Mouse (Mus musculus): ENCODE measurements around the gene Gm12185.
A peak's percentile ranks its signal among the peaks of the same experiment; 100 is the strongest.
"Not testable (repeated sequence)": the region's sequence is repeated elsewhere in the genome, so short reads cannot be mapped to it uniquely, and the experiment has no call there.

Gene Gm12185

DNA sequence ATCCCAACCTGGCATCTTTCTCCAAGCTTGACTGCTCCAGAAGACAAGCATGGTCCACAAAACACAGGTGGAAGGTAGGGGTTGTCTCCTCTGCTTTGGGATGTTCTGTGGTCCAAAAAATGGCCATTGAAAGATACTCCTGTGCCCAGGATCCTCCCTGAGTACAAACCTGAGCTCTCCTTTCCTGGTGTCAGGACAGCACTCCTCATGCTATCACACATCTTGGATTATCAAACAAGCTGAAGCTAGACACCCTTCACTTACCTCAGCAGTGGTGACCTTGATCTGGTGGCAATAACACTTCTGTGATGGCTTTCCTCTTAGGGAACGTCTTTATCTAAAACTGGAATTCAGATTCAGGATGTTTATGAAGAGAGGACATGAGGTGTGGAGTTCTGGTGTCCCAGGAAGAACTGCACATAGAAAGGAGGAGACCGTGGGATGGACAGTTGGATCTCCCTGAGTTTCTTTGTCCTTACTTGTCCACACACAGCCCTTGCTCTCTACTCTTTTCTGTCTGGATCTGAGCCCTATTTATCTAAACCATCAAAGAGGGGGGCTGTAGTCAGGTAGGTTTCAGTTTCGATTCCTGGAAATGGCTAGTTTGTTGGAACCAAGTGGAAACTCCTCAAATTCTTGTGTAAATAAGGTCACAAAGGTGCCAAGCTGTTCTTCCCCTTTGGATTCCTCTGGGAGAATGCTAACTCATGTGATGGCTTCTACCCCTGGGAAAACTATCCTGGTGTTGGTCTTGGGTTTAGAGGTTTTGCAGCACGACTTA is at the start of gene Gm12185:
Gm12185 (minus strand) TSS at position 487 of the 781 bp plus-strand sequence.
- peak; percentile 10 for DNase-seq (ENCODE audit: low read depth)

DNA sequence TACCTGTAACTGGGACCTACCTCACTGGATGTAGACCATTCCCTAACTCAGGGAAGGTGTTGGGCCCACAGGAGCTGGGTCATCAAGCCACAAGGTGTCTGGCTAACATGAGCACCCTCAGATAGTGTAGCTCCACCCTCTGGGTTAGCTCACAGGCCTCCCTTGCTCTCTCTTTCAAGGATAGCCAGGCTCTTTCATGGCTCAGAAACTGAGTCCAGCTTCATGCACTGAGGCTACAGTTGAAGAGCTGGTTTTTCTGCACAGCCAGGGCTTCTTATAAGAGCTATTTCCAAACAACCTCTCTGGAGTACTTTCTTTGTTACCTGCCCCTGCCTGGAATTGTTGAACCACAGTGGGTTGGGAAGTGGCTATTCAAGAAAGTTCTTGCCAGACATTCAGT is 20.0 kb upstream of the Gm12185 start:
- not testable (repeated sequence) for DNase-seq (ENCODE audit: low read depth)

DNA sequence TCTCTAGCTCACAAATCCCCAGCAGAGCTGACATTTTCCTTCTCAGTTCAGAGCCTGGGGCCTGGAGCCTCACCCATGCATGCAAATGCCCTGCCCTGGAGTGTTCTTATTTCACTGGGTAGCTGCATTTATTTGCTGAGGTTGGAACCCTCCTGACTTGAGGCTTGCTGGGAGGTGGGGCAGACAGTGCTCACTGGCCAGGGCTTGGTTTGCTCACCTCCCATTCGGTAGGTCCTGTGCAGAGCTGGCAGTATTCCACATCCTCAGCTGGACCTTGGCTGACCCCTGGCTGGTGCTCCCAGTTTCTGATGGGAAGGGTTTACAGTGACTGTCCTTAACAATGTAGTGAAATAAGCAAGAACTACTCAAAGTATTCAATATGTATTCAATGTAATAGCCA is 14.8 kb upstream of the Gm12185 start:
- DNase-seq (ENCODE audit: low read depth), result not testable (repeated sequence)

DNA sequence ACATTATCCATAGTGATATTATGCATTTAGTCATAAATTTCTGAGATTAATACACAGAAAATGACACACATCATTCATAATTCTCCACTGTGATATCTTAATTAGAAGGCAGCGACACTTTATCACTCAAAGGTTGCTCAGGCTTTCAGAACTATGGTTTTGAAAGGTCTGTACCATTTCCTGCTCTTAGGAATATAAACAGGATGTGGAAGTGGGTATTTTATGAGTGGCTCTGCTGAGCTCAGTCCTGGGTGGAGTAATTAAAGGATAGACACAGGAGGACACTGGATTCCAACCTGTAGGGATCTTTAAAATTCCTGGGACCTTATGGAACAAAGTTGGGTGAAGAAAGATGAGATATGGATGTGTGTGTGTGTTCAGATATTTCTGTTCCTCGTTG is 14.3 kb upstream of the Gm12185 start:
- not testable (repeated sequence) for DNase-seq (ENCODE audit: low read depth)

DNA sequence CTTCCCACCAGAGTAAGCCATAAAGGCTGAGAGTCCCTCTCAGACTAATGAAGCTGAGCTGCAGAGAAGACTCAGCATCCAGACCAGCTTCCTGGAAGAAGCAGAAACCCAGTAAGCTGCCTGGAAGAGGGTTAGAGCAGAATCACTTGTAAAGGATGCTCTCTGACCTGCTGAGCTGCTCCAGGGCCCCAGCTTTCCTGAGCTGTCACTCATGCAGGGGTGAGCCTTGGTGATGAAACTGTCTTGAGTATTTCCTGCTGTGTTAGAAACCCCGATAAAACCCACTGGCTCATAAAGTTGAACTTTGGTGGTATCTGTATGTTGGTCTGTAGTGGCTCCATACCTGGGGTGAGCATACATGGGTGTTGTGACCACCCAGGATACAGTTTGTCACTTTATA is 8.4 kb upstream of the Gm12185 start:
- DNase-seq (ENCODE audit: low read depth), result not testable (repeated sequence)

DNA sequence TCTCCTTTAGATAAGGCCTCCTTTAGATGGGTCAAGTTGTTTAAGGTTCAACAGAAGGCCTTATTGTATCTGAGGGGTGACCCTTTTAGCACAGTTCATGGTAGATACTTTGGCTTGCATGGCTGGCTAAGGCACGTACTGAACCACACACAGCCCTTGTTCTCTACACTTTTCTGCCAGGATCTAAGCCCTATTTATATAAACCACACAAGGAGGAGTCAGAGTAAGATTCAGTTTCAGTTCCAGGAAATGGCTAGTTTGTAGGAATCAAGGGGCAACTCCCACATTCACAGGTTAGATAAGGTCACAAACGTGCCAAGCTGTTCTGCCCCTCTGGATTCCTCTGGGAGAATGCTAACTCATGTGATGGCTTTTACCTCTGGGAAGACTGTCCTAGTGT is 2.0 kb upstream of the Gm12185 start, which contains the start of gene Tgtp1:
Tgtp1 (minus strand) TSS at position 155 of the 400 bp plus-strand sequence.
- peak; percentile 27 for DNase-seq (ENCODE audit: low read depth)

DNA sequence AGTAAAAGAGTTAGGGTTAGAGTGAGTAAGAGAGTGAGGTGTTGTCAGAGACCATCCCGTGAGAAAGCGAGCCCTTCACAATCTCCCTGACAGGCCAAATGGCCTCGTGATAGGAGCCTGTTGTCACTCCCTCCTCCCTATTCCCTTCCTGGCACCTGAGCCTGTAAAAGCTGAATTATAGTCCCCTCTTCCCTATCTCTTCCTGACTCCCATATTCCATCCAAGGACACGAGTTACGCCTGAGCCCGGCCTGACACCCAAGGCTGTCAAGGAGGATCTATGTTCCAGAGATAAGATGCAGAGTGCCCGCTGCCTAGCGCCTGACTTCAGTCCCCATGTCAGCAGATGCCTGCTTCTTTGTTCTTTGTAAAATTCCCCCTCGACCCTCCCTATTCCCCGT is 1.3 kb upstream of the Gm12185 start:
- DNase-seq (ENCODE audit: low read depth), result not testable (repeated sequence)

DNA sequence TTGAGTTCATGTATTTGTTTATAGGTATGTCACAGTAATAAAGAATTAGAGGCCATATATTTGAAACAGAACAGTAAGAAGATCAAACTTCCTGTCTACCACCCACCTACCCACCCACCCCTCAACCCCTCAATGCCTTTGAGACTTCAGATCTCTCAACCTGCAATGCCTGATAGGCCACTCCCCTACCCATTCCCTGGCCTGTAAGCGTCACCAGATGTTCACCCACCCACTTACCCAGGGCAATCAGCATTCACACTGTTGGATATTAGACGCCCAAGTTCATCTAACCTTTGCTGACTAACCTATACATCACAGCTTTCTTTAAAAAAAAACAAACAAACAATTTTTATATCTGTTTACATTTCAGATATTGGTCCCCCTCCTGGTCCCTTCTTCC is 2.0 kb downstream of the Gm12185 start:
- DNase-seq (ENCODE audit: low read depth), result not testable (repeated sequence)

DNA sequence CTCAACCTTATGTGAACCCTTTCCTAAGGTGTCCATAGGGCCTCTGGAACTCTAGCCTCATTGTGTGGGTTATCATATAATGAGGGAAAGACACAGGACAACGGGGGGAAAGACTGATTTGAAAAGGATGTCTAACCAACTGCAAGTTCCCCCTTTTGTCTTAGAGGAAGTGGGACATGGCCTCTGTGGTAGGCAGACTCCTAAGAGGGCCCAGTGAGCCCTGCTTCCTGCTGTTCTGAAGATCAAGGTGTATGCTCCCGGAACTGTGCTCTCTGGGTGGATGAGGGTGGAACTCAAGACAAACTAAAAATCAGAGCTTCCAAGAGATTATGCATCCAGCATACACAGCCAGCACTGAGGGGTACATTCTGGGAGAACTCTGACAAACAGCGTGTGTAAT is 3.8 kb downstream of the Gm12185 start:
- not testable (repeated sequence) for DNase-seq (ENCODE audit: low read depth)

DNA sequence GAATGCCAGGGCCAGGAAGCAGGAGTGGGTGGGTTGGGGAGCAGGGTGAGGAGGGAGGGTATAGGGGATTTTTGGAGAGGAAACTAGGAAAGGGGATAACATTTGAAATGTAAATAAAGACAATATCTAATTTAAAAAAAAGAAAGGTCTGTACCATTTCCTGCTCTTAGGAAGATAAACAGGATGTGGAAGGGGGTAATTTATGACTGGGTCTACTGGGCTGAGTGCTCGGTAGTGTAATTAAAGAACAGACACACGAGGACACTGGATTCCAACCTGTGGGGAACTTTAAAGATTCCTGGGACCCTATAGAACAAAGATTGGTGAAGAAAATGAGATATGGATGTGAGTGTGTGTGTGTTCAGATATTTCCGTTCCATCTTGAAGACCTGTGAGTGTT is 9.2 kb downstream of the Gm12185 start:
- not testable (repeated sequence) for DNase-seq (ENCODE audit: low read depth)

DNA sequence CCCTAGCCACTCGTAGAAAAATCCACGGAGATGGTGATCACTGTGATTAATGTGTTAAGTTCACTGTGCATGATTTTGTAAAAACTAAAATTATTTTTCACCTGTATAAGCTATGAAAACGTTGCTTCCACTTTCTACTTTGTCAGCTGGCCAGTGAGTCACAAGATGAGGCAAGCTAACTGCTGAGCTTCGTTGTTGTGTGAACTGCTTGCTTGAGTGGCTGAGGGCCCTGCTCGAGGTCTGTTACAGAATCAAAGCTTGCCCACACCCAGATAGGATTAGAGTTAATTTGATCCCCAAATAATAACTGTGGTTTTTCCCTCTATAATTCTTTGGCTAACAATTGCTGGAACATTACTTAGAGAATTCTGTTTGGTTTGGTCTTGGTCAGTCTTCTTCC is 12.0 kb downstream of the Gm12185 start:
- not testable (repeated sequence) for DNase-seq (ENCODE audit: low read depth)

DNA sequence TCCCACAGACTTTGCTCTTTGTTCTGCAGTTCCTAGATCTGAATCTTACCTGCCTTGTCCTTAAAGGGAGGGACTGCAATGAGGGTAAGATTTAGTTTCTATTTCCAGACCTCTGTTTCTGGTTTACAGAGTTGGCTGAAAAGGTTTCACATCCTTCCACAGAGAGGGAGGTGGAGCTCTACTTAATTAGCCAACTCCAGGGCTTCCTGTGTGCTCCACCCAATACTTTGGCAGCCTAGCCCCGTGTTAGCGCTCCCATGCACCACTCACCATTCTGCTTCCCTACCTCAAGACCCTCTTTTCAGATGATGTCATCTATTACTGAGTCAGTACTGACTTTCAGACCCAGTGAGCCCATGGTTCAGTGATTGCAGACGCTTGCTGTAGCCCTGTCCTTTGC is 12.8 kb downstream of the Gm12185 start, which contains the start of gene 9930111J21Rik1:
9930111J21Rik1 (minus strand) TSS at position 148 of the 400 bp plus-strand sequence.
- not testable (repeated sequence) for DNase-seq (ENCODE audit: low read depth)

DNA sequence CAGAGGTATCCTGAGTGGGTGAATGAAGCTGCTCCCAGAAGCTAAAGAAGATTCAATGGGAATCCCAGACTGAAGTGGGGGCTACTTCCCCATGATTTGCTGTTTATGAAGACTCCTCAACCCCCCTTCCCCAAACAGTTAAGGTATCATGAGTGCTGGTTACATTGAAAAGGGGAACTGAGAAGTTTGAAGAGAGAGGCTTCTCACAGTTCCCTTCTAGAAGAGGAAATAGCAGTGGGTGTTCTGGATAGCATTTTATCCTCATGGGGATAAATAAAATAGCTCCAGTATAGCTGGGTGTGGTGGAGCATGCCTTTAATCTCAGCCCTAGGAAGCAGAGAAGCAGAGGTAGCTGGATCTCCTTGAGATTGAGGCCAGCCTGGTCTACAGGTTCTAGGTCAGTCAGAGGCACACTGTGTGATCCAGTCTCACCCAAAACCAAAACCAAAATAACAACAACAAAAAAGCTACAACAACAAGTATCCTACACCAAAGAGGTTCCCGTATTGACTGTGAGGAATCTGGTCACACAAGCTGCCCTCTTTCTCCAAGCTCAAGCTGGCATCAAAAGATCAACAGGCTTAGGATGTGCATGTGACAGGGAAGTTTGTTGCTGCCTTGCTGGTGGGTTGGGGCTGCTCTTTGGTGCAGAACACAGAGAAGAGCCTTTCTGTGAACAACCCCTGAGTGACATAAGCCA is 13.6 kb downstream of the Gm12185 start, which contains the start of gene Olfr56:
Olfr56 (plus strand) TSS at position 650 of the 700 bp plus-strand sequence.
- not testable (repeated sequence) for DNase-seq (ENCODE audit: low read depth)

DNA sequence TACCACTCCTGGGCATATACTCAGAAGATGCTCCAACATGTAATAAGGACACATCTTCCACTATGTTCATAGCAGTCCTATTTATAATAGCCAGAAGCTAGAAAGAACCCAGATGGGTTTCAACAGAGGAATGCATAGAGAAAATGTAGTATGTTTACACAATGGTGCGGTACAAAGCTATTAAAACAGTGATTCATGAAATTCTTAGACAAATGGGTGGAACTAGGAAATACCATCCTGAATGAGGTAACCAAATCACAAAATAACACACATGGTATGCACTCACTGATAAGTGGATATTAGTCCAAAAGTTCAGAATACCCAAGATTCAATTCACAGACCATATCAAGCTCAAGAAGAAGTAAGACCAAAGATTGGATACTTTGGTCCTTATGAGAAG is 17.3 kb downstream of the Gm12185 start:
- DNase-seq (ENCODE audit: low read depth), result not testable (repeated sequence)

DNA sequence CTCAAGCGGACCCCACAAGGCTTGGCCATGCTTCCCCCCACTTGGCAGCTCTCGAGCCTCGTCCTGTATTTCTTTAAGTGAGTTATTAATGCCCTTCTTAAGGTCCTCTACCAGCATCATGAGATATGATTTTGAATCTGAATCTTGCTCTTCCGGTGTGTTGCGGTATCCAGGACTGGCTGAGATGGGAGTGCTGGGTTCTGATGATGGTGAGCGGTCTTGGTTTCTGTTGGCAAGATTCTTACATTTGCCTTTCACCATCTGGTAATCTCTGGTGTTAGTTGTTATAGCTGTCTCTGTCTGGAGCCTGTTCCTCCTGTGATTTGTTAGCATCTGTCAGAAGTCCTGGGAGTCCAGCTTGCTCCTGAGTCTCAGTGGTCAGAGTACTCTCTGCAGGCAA is 45.9 kb downstream of the Gm12185 start, which contains the start of gene Psme2b:
Psme2b (minus strand) TSS at position 101 of the 400 bp plus-strand sequence.
- not testable (repeated sequence) for DNase-seq (ENCODE audit: low read depth)

DNA sequence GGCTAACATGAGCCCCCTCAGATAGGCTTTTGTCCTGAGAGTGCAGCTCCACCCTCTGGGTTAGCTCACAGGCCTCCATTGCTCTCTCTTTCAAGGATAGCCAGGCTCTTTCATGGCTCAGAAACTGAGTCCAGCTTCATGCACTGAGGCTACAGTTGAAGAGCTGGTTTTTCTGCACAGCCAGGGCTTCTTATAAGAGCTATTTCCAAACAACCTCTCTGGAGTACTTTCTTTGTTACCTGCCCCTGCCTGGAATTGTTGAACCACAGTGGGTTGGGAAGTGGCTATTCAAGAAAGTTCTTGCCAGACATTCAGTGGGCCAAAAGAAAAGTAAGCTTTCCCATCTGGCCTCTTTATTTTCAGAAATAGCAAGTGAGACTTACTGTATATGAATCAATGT is 52.7 kb downstream of the Gm12185 start:
- not testable (repeated sequence) for DNase-seq (ENCODE audit: low read depth)

DNA sequence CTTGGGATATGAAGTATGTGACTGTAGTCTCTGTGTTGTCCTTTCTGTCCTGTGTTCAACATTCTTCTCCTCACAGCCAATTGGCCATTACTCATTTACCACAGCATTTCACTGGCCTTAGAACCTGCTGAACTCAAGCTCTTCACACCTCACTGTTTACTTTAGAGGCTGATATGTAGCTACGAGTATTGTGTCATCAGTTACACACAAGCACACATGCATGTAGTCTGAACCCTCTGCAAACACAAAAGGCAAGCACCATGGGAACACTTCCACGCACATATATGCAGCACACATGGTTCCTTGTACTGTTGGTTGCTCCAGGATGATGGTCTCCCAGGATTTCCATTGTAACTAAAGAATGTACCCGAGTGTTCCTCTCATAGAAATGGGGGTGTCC is 56.7 kb downstream of the Gm12185 start:
- not testable (repeated sequence) for DNase-seq (ENCODE audit: low read depth)

DNA sequence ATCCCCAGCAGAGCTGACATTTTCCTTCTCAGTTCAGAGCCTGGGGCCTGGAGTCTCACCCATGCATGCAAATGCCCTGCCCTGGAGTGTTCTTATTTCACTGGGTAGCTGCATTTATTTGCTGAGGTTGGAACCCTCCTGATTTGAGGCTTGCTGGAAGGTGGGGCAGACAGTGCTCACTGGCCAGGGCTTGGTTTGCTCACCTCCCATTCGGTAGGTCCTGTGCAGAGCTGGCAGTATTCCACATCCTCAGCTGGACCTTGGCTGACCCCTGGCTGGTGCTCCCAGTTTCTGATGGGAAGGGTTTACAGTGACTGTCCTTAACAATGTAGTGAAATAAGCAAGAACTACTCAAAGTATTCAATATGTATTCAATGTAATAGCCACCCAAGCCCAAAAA is 58.1 kb downstream of the Gm12185 start:
- DNase-seq (ENCODE audit: low read depth), result not testable (repeated sequence)

DNA sequence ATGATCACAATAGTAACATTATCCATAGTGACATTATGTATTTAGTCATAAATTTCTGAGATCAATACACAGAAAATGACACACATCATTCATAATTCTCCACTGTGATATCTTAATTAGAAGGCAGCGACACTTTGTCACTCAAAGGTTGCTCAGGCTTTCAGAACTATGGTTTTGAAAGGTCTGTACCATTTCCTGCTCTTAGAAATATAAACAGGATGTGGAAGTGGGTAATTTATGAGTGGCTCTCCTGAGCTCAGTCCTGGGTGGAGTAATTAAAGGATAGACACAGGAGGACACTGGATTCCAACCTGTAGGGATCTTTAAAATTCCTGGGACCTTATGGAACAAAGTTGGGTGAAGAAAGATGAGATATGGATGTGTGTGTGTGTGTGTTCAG is 58.6 kb downstream of the Gm12185 start:
- not testable (repeated sequence) for DNase-seq (ENCODE audit: low read depth)

DNA sequence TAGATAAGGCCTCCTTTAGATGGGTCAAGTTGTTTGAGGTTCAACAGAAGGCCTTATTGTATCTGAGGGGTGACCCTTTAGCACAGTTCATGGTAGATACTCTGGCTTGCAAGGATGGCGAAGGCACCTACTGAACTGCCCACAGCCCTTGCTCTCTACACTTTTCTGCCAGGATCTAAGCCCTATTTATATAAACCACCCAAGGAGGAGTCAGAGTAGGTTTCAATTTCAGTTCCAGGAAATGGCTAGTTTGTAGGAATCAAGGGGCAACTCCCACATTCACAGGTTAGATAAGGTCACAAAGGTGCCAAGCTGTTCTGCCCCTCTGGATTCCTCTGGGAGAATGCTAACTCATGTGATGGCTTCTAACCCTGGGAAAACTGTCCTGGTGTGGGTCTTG is 64.0 kb downstream of the Gm12185 start:
- not testable (repeated sequence) for DNase-seq (ENCODE audit: low read depth)

DNA sequence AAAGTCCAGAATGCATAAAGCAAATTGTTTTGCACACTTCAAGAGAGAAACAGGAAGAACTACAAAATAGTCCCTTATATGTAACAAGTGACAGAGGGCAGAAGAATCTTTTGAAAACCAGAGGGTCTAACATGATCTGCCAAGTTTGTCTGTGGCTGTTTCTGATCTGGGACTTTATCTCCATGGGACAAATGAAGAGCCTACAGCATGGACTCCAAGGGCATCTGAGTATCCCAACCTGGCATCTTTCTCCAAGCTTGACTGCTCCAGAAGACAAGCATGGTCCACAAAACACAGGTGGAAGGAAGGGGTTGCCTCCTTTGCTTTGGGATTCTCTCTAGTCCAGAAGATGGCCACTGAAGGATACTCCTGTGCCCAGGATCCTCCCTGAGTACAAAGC is 65.6 kb downstream of the Gm12185 start:
- not testable (repeated sequence) for DNase-seq (ENCODE audit: low read depth)

DNA sequence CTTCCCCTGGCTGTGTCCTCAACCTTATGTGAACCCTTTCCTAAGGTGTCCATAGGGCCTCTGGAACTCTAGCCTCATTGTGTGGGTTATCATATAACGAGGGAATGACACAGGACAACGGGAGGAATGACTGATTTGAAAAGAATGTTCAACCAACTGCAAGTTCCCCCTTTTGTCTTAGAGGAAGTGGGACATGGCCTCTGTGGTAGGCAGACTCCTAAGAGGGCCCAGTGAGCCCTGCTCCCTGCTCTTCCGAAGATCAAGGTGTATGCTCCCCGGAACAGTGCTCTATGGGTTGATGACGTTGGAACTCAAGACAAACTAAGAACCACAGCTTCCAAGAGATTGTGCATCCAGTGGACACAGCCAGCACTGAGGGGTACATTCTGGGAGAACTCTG is 68.2 kb downstream of the Gm12185 start:
- DNase-seq (ENCODE audit: low read depth), result not testable (repeated sequence)

DNA sequence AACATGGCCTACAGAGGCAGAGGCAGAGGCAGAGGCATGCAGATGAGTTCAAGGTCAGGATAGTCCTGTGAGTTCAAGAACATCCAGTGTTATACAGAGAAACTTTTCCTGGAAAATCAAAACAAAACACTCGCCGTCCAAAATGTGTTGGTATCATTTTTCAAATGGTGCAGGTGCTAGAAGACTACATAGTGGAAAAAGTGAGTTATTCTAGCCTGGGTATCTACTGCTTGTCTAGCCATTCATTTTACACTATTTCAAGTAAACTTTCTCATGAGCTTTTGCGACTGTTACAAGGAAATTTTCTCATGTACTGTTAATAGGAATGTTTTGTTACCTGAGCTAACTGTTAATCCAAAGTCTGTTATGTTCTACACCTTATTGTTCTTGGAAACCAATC is 73.6 kb downstream of the Gm12185 start:
- DNase-seq (ENCODE audit: low read depth), result no peak
